Mouse (Mus musculus) heart, embryonic 16.5 days (tissue): ENCODE results near the gene Gm49388. TPM values are rescaled to one million over a fixed set of nuclear protein-coding genes. Genes with fewer than 3 reads are reported as not detected.
A peak's percentile ranks its signal among the peaks of the same experiment; 100 is the strongest.

Experiments used
- ATAC-seq: fragments of 200-750 bp; cut with Nextera tagmentation; replicated peaks from 2 replicates; pipeline ENCODE4 v1.8.0; 2017; ENCODE audit warnings: moderate number of reproducible peaks; ENCODE audit not compliant: insufficient read depth, low FRiP score; ENCODE audit errors: extremely low read depth
- H3K27ac ChIP-seq: fragments of 300-500 bp; sonication (generic); 2 replicates; pipeline ENCODE4 v1.5.1; 2014; ENCODE audit warnings: mild to moderate bottlenecking, low read length, control low read depth, moderate library complexity
- H3K27me3 ChIP-seq: fragments of 300-500 bp; sonication (generic); 2 replicates; pipeline ENCODE4 v1.6.1; 2014; ENCODE audit warnings: low read length, mixed read lengths; ENCODE audit not compliant: control insufficient read depth, insufficient read depth
- H3K36me3 ChIP-seq: fragments of 300-500 bp; sonication (generic); 2 replicates; pipeline ENCODE4 v1.6.1; 2014; ENCODE audit not compliant: control insufficient read depth, insufficient read depth
- H3K4me1 ChIP-seq: fragments of 300-500 bp; sonication (generic); 2 replicates; pipeline ENCODE4 v1.6.1; 2014; ENCODE audit warnings: low read length, mixed read lengths; ENCODE audit not compliant: control insufficient read depth, insufficient read depth
- H3K4me2 ChIP-seq: fragments of 300-500 bp; sonication (generic); 2 replicates; pipeline ENCODE4 v1.6.1; 2014; ENCODE audit warnings: low read depth, mild to moderate bottlenecking, control low read depth, low read length
- H3K4me3 ChIP-seq: fragments of 300-500 bp; sonication (generic); 2 replicates; pipeline ENCODE4 v1.5.1; 2014; ENCODE audit warnings: mild to moderate bottlenecking, control low read depth, low read length
- H3K9ac ChIP-seq: fragments of 300-500 bp; sonication (generic); 2 replicates; pipeline ENCODE4 v1.6.1; 2014; ENCODE audit warnings: low read length, control low read depth
- H3K9me3 ChIP-seq: fragments of 300-500 bp; sonication (generic); replicated peaks from 2 replicates; pipeline ENCODE4 v1.6.1; 2016; ENCODE audit warnings: low read length; ENCODE audit not compliant: control insufficient read depth
- WGBS: fragments of 180-500 bp; shearing (Covaris S2); extraction: QIAGEN DNeasy Blood & Tissue Kit; methylation state at CpG from one replicate; pipeline ENCODE4 v1.1.7; 2014; 5-methylcytosine and 5-hydroxymethylcytosine counted together
- polyA plus RNA-seq: library from polyadenylated mRNA; unstranded; fragments of >200 nt; fragmentation: Nextera tagmentation; extraction: Ambion mirVana; gene quantifications from 2 replicates; pipeline ENCODE4 v1.2.1, GENCODE M21; 2015

The Gm49388 gene
- polyA plus RNA-seq, 1 experiment from 2014 or later, result not detected

GRCm38 (mm10) chr7:127810650-127811049 lies 25.2 kb downstream of the Gm49388 start:
- no peak overlapping the region for H3K9ac ChIP-seq
- H3K4me1 ChIP-seq, result peaks cover 11% of the 10 kb centered on the region
- no peak overlapping the region for H3K4me2 ChIP-seq
- H3K4me3 ChIP-seq, result no peak overlapping the region
- 76% methylated on average over 10 of the region's 10 CpGs for WGBS
- H3K36me3 ChIP-seq, result no peaks in the 10 kb centered on the region
- no peaks in the 10 kb centered on the region for H3K9me3 ChIP-seq
- no peak for ATAC-seq
- H3K27me3 ChIP-seq, result no peaks in the 10 kb centered on the region
- H3K27ac ChIP-seq, result no peak overlapping the region

- no peak overlapping the region for H3K27ac ChIP-seq
- no peak overlapping the region for H3K4me2 ChIP-seq
- no peaks in the 10 kb centered on the region for H3K36me3 ChIP-seq
- H3K27me3 ChIP-seq, result no peaks in the 10 kb centered on the region
- peaks cover 16% of the 10 kb centered on the region for H3K4me1 ChIP-seq
- H3K9ac ChIP-seq, result no peak overlapping the region
- WGBS, result 74% methylated on average over 4 of the region's 4 CpGs
- H3K9me3 ChIP-seq, result no peaks in the 10 kb centered on the region
- H3K4me3 ChIP-seq, result no peak overlapping the region
- no peak for ATAC-seq
These were observed 25.8 kb downstream of the Gm49388 start for GRCm38 (mm10) chr7:127811240-127811639.

- ATAC-seq, result no peak
- H3K4me1 ChIP-seq, result peaks cover 18% of the 10 kb centered on the region
These were observed 26.9 kb downstream of the Gm49388 start for GRCm38 (mm10) chr7:127812292-127812691.

GRCm38 (mm10) chr7:127813821-127814220 lies 28.4 kb downstream of the Gm49388 start:
- 59% methylated on average over 4 of the region's 4 CpGs for WGBS
- Histone ChIP-seq H3K4me2 (peak overlapping the region; percentile 47), H3K4me1 (peaks cover 18% of the 10 kb centered on the region), H3K27me3 (no peaks in the 10 kb centered on the region), H3K27ac (peak overlapping the region; percentile 92), H3K9me3 (no peaks in the 10 kb centered on the region), H3K9ac (peak overlapping the region; percentile 54; the same call in 1 of the 2 replicates), H3K36me3 (no peaks in the 10 kb centered on the region), H3K4me3 (no peak overlapping the region)
- peak; percentile 62; the same call in 1 of the 2 replicates for ATAC-seq

More at GRCm38 (mm10) chr7:127812292-127812691, 26.9 kb downstream of the Gm49388 start:
- H3K9me3 ChIP-seq, result no peaks in the 10 kb centered on the region
- WGBS, result 78% methylated on average over 3 of the region's 3 CpGs
- no peaks in the 10 kb centered on the region for H3K36me3 ChIP-seq
- no peak overlapping the region for H3K27ac ChIP-seq
- no peak overlapping the region for H3K9ac ChIP-seq
- H3K4me3 ChIP-seq, result no peak overlapping the region
- H3K4me2 ChIP-seq, result no peak overlapping the region
- no peaks in the 10 kb centered on the region for H3K27me3 ChIP-seq

- no peaks in the 10 kb centered on the region for H3K36me3 ChIP-seq
- H3K27me3 ChIP-seq, result no peaks in the 10 kb centered on the region
- peak overlapping the region; percentile 92 for H3K27ac ChIP-seq
- ATAC-seq, result peak; percentile 84
- WGBS, result 67% methylated on average over 19 of the region's 19 CpGs
- H3K4me1 ChIP-seq, result peaks cover 18% of the 10 kb centered on the region
- H3K4me3 ChIP-seq, result no peak overlapping the region
- H3K9me3 ChIP-seq, result no peaks in the 10 kb centered on the region
- H3K9ac ChIP-seq, result peak overlapping the region; percentile 54; the same call in 1 of the 2 replicates
- peak overlapping the region; percentile 47 for H3K4me2 ChIP-seq
These were observed 29.0 kb downstream of the Gm49388 start for GRCm38 (mm10) chr7:127814241-127814921.

- Histone ChIP-seq H3K9me3 (no peaks in the 10 kb centered on the region), H3K4me1 (peaks cover 18% of the 10 kb centered on the region), H3K4me3 (no peak overlapping the region), H3K27ac (peak overlapping the region; percentile 2; the same call in 1 of the 2 replicates), H3K27me3 (no peaks in the 10 kb centered on the region), H3K4me2 (no peak overlapping the region), H3K9ac (no peak overlapping the region), H3K36me3 (no peaks in the 10 kb centered on the region)
- 86% methylated on average over 15 of the region's 15 CpGs for WGBS
- no peak for ATAC-seq
These were observed 29.8 kb downstream of the Gm49388 start for GRCm38 (mm10) chr7:127815116-127815665.

GRCm38 (mm10) chr7:127815954-127816821 lies 30.8 kb downstream of the Gm49388 start:
- Histone ChIP-seq H3K27ac (no peak overlapping the region), H3K9me3 (no peaks in the 10 kb centered on the region), H3K27me3 (no peaks in the 10 kb centered on the region), H3K9ac (no peak overlapping the region; the same call in 1 of the 2 replicates), H3K4me1 (peaks cover 18% of the 10 kb centered on the region), H3K36me3 (no peaks in the 10 kb centered on the region), H3K4me2 (no peak overlapping the region), H3K4me3 (no peak overlapping the region)
- peak; percentile 23; the same call in 1 of the 2 replicates for ATAC-seq
- WGBS, result 50% methylated on average over 15 of the region's 15 CpGs

GRCm38 (mm10) chr7:127817053-127817452 lies 31.6 kb downstream of the Gm49388 start:
- no peak overlapping the region for H3K27ac ChIP-seq
- H3K9ac ChIP-seq, result no peak overlapping the region
- no peaks in the 10 kb centered on the region for H3K9me3 ChIP-seq
- no peak for ATAC-seq
- no peaks in the 10 kb centered on the region for H3K36me3 ChIP-seq
- H3K4me2 ChIP-seq, result no peak overlapping the region
- no peak overlapping the region for H3K4me3 ChIP-seq
- H3K4me1 ChIP-seq, result peaks cover 18% of the 10 kb centered on the region
- WGBS, result 68% methylated on average over 7 of the region's 7 CpGs
- no peaks in the 10 kb centered on the region for H3K27me3 ChIP-seq
